Mouse (Mus musculus) mouse trophoblast stem cell (cell line): ENCODE results near the gene Aifm2.

Source experiments
- in situ Hi-C, 2 experiments: fragments of 300-500 bp; cut with MseI, MboI; formaldehyde crosslinking; loops; 2 replicates in 1 of 2; 3 replicates in 1 of 2; pipeline ENCODE4 v1.15.1; 2025

Aifm2 gene

DNA sequence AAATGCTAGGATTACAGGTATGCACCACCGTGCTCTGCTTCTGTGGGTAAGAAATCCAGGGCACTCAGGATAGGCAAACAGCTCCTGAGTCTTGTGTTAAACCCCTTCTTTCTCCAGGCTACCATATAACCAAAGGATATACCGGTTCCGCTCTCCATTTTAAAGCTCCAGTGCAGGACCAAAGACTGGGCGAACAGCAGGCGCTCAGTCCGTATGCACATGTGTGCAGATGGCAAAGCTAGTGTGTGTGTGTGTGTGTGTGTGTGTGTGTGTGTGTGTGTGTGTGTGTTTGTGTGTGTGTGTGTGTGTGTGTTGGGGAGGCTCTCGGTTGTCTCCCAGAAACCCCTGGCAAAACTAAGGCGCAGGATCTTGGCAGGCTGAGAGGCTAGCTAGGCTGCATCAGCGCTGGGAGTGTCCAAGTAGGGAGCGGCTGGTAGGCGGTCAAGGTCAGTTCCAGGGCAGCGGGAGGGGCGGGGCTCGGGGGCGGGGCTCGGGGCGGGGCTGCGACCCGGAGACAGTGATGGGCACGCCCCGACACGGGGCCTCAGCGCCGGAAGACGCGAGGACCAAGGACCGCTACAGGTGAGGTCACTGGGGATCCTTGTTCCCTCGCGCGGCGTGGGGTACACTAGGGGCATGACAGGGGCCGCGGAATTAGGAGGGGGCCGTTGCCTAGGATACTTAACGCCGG is at the start of gene Aifm2:
Gene Aifm2, plus strand, starts transcription at position 493 of the 691 bp plus-strand sequence.
- in situ Hi-C loops = no loop called here

DNA sequence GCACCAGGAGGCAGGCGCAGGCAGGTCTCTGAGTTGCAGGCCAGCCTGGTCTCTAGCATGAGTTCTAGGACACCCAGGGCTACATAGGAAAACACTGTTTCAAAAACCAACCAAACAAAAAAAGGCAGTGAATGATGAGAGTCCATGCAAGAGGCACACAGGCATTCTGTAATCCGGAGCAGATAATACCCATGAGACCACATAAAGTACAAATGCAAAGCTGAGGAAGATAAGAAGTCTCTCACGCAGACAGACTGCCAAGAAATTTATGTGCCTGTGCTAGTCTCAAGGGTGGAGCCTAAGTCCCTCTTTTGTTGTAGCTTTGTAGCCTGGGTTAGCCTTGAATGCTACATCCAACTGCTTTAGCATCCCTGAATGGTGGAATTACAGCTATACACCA is 49.4 kb upstream of the Aifm2 start:
- in situ Hi-C loops = no loop called here

DNA sequence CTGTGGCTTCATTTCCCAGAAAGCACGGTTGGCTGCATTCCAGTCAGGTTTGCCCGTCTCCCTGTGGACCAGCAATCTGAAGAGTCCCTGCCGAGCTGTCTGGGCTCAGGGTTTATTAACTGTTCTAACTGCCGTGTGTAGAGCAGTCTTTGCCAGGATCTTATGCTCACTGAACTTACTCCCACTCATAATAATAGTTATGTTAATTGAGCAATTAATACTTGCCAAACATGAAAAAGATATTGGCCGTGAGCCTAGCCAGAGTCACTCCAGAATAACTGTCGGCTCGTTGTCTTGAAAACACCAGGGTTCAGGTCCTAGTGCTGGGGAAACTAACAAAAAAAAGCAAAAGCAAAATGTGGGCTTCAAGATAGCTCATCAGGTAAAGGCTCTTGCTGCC is 45.8 kb upstream of the Aifm2 start:
- in situ Hi-C loops = no loop called here

- in situ Hi-C loops = no loop called here
Observed at GRCm38 (mm10) chr10:61669896-61670295, 45.2 kb upstream of the Aifm2 start.

DNA sequence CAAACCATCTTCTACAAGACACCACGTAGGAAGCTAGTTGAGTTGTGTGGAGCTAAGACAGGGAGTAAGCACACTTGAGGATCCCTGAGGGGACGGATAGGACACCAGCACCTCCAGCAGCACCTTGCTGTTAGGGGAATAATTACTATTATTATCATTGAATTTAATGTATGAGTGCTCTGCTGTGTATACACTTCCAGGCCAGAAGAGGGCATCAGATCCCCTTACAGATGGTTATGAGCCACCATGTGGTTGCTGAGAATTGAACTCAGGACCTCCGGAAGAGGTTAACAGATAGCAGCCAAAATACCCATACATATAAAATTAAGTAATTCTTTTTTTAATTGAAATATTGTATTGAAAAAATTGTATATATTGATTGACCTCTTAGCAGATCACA is 44.3 kb upstream of the Aifm2 start:
- in situ Hi-C loops = no loop called here

DNA sequence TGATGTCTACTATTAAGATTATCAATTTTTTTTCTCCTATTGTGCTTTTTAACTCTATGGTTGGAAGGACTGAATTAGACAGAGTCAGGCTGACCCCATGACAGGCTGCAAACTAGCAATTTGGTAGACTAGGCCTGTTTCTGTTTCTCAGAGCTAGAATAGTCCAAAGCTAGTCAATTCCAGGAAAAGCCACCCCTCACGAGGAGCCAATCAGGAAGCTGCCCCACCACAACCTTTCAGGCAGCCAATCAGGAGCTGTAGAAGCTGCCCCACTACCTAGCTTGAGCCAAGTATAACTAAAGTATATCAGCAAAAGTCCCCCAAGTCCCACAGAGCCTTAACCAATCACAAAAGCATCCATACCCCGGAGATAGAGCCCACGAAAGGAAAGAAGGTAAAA is 39.1 kb upstream of the Aifm2 start:
- in situ Hi-C loops = no loop called here

DNA sequence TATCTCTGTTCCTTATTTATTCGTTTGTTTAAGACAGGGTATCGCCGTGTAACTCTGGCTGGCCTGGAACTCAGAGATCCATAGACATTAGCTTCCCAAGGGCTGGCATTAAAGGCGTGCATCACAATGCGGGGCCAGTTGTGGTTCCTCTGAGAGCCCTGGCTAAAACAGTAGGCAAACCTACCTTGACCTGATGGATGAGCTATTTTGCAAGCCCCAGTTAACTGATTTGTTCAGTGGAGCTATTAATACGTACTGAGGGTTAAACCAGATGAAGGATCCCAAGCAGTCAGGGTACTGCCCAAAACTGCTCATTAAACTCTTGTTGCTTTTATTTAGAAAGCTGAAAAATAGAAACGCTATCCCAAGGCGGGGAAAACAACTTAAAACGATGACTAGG is 35.5 kb upstream of the Aifm2 start:
- in situ Hi-C loops = no loop called here

GRCm38 (mm10) chr10:61680015-61680913 is 34.8 kb upstream of the Aifm2 start, which contains the start of gene Sar1a:
Gene Sar1a, plus strand, starts transcription at chr10:61680299.
- in situ Hi-C loops = no loop called here

DNA sequence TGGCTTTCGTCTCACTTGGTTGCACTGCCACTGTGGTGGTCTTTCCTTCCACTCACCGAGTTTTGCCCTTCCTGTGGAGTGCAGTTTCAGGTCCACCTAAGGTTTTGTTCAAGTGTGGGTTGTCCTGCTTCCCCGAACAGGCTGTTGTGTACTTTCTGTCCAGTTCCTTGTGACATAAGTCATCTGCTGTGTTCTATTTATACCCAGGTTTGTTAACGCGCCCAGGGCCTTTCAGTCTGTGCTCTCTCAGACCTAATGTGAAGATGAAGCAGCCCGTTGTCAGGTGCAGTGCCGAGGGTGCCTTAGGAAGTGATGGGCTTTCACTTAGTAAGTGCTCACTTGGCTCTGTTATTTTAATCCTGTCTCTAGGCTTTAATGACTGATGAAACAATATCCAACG is 25.7 kb upstream of the Aifm2 start:
- in situ Hi-C loops = no loop called here

- in situ Hi-C loops = no loop called here
Observed at GRCm38 (mm10) chr10:61693563-61693962, 21.5 kb upstream of the Aifm2 start.

DNA sequence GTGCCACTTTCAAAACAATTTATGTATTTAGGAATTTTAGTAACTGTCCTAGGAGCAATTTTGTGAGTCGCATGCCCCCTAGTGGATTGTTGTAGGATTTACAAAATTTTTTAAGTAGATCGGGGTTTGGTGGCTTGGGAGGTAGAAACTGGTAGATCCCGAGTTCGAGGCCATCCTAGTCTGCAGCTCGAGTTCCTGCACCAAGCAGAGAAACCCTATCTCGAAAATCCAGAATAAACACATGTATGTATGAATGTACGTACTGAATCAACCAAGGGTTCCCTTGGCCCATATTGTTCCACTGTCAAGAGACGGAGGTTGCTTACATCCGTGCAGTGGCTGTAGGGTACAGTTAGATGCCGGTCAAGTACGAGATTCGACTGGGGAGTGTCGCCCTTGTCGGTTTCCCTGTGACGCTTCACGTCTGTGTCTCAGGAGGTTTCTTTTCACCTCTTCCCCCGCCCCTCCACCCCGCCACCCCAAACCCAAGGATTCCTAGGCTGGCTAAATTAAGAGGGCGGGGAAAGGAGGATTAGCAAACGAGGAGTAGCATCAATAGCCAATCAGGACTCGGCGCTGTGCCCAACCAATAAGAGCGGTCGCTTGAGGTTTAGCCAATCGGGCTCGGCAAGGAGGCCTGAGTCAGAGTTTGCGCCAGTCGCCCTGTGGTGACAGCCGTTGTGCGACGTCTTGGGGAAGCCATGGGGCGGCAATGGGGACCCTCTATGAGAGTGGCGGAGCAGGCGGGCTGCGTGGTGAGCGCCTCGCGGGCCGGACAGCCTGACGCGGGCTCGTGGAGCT is 20.0 kb upstream of the Aifm2 start, which contains the start of gene Tysnd1:
Gene Tysnd1, plus strand, starts transcription at position 645 of the 801 bp plus-strand sequence.
- in situ Hi-C loops = no loop called here

GRCm38 (mm10) chr10:61695703-61696559 is 19.1 kb upstream of the Aifm2 start:
- in situ Hi-C loops = no loop called here

DNA sequence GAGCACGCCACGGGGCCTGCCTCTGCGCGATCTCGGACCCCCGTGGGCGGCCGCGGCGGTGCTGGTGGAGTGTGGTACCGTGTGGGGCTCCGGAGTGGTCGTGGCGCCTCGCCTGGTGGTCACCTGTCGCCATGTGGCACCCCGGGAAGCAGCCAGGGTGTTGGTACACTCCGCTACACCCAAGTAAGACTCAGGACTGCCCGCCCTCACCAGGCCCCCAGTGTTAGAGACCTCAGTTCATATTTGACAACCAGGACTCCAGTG is 18.6 kb upstream of the Aifm2 start:
- in situ Hi-C loops = no loop called here

DNA sequence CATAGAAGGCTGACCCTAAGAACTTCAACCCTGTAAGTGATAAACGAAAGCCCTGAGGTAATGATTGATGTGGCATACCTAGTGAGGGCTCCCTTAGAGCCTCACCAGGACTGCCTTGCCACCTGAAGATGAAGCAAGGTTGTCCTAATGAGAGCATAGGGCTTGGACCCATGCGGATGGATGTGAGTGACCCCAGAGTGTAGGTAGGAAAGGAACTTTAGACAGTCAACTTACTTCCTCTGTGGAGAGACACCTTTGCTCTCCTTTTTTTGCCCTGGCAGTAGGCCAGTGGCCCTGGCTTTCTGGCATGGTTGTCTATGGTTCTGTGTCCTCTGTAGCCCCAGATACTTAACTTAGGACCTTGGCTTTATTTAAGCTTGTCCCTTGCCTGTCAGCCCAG is 18.0 kb upstream of the Aifm2 start:
- in situ Hi-C loops = no loop called here

- in situ Hi-C loops = no loop called here
Observed at GRCm38 (mm10) chr10:61704663-61705062, 10.4 kb upstream of the Aifm2 start.

DNA sequence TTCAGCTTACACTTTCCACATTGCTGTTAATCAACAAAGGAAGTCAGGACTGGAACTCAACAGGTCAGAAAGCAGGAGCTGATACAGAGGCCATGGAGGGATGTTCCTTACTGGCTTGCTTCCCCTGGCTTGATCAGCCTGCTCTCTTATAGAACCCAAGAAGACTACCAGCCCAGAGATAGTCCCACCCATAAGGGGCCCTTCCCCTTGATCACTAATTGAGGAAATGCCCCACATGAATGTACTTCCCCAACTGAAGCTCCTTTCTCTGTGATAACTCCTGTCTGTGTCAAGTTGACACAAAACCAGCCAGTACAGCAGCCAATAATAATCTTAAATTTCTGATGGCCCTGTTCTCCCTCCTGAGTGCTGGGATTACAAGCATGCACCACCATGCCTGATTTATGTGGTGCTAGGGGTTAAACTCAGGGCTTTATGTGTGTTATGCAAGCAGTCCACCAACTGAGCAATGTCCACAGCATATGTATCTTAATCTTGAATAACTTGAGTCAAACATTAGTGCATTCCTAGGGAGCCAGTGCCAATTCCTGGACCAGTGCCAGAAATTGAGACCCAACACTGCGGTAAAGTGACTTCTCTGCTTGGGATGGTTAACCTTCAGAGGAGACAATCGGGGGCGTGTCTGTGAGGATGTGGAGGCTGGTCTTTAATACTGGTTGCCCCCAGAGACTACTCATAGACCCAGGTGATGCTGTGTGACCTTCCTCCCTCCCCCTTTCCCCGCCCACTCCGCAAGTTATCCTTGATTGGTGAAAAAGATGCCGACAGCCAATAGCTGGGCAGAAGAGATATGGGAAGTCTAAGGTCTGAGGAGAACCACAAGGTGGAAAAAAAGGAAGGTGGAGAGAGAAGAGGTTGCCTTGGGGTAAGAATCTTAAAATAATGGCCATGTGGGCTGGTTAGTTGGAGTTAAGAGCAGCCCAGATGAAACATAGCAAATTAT is 8.4 kb upstream of the Aifm2 start:
- in situ Hi-C loops = no loop called here

DNA sequence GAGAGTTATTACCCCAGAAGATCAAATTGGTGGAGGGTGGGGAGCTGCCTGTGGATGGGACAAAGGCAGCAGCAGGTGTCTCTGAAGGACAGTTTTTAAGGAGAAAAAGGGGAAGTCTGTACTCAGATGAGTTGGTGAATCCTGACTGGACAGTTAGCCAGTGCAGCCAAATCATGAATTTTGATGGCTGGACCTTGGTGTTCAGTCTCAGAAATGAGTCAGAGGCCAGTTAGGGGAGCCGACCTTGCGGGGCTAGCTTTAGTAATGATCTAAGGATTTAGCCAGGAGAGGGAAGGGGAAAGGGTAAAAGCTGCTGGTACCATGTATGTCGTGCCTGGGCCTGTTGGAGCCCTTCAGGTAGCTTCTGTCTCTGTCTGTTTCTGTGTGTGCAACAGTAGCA is 1.5 kb upstream of the Aifm2 start:
- in situ Hi-C loops = no loop called here

GRCm38 (mm10) chr10:61714146-61714545 is 917 bp upstream of the Aifm2 start:
- in situ Hi-C loops = no loop called here

GRCm38 (mm10) chr10:61715462-61715837 is 387 bp downstream of the Aifm2 start:
- in situ Hi-C loops = no loop called here
